Mouse (Mus musculus) heart, postnatal 0 days (tissue): Measurements from ENCODE around the gene Tprgl.

Experiments
- CTCF ChIP-seq: IDR thresholded peaks from 2 replicates; pipeline ENCODE4 v1.5.1; 2016; ENCODE audit warnings: antibody characterized with exemption, control low read depth, low read depth
- EP300 ChIP-seq: IDR thresholded peaks from 2 replicates; pipeline ENCODE4 v1.6.1; 2016; ENCODE audit warnings: antibody characterized with exemption, low read depth

DNA sequence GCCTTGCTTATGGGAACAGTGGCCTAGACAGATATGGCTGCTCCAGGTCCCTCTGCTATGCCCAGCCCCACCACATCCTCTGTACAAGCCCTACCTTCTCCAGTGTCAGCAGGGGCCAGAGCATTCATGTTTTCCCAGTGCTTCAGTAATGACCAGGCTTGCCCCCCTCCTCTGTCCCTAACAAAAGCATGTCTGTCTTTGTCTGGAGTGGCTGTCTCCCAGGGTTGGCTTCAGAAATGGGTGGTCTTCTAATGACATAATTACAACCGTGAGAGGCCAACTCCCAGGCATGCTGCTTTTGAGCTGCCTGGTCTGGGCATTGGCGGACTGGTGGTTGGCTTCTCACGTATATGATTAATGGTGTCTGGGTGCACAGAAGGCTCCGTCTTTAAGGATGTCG lies 41.0 kb upstream of the Tprgl start:
- TF ChIP-seq CTCF (no peak), EP300 (no peak)
